ENCODE assay signal across 23 mouse cellular contexts in the genomic region with DNA sequence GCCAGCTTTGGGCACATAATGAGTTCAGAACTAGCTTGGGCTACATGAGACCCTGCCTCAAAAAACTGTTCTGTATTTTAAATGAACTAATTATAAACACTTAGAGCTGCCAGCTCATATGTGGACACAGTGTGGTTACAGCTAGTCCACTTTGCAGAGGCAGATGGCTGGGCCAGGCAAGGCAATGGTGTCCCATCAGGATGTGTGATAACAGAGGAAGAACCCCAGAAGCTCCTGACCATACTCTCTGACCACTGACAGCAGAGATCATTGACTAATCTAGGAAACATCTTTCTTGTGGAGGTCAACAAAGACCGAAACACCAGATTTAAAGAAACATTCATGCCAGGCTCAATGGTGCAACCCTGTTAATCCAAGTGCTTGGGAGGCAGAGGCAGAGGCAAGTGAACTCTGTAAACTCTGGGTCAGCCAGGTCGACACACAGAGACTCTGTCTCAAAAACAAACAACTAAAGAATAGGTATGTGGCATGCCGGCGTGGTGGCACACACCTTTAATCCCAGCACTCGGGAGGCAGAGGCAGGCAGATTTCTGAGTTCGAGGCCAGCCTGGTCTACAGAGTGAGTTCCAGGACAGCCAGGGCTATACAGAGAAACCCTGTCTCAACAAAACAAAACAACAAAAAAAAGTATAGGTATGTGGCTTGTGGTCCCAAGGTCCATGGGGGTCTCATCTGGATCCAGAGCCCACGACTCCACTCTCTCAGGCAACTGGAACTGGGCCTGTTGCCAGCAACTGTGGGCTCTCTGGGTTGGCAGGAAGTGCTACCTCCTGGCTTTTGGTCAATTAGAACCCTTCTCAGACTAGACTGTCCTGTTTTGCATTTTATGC. TPM values are rescaled to one million over a fixed set of nuclear protein-coding genes. Genes with fewer than 3 reads are reported as not detected.
DNase-seq lines count a peak whose midpoint lies in the region; ATAC-seq and TF ChIP-seq lines count a peak whose summit lies in the region.
"Had no signal": no experiment of that assay in that cellular context is flagged by ENCODE, and none has a peak within 500 bp of the region (broad histone marks: within the 10 kb centered on the region; RNA-seq: fewer than 3 reads in every experiment).

No protein-coding gene starts in this region.

- peak; percentile 72 for ATAC-seq in granulocyte monocyte progenitor cell, adult 5-6 weeks (replicated peaks; ENCODE audit: poor library complexity, severe bottlenecking)
- ATAC-seq: CD4-positive, CD25-positive, alpha-beta regulatory T cell, adult 4 months; forebrain, embryonic 16.5 days; hindbrain, embryonic 16.5 days; midbrain, embryonic 16.5 days had no signal

- WGBS in liver, adult 2 months, result 29% methylated on average over 7 of the region's 7 CpGs
- 52% methylated on average over 7 of the region's 7 CpGs for WGBS in bone marrow, adult 2 months
- 74% methylated on average over 7 of the region's 7 CpGs for WGBS in lung, adult 2 months

- no peaks in the 10 kb centered on the region for H3K27me3 ChIP-seq in liver, adult 2 months (ENCODE audit: control insufficient read depth, insufficient read depth, low read length)
- H3K27me3 ChIP-seq: embryonic facial prominence, embryonic 12.5 days; heart, embryonic 12.5 days; limb, embryonic 13.5 days; lung, embryonic 15.5 days had no signal

- peak; percentile 94 for DNase-seq in liver, adult 2 months (ENCODE audit: extremely low read depth, low read depth, low spot score)
- no peak for DNase-seq in liver
- DNase-seq in natural killer cell, adult 2 months (ENCODE audit: low spot score in 2 of 2), result peak; percentile 33 to 64
- DNase-seq in lung, adult 2 months, result no peak
- DNase-seq in layer of hippocampus, adult 11-12 months (ENCODE audit: low spot score), result no peak
- DNase-seq: adrenal gland, adult 2 months; cerebellum, adult 2 months; kidney, adult 11 months; right cerebral cortex, postnatal 14 days had no signal

- H3K79me2 ChIP-seq in liver, adult 2 months (ENCODE audit: control insufficient read depth, insufficient read depth, low read length), result peaks cover 37% of the 10 kb centered on the region; the same call in 1 of the 2 replicates

- H3K9ac ChIP-seq in liver, adult 2 months (ENCODE audit: low read depth, low read length), result no peak overlapping the region
- H3K9ac ChIP-seq: embryonic facial prominence, embryonic 12.5 days; heart, embryonic 12.5 days; limb, embryonic 13.5 days; lung, embryonic 15.5 days had no signal

- no peak overlapping the region for H3K4me3 ChIP-seq in liver, adult 2 months (ENCODE audit: insufficient read depth, low read depth, low read length)
- no peak overlapping the region for H3K4me3 ChIP-seq in bone marrow, adult 2 months (replicated peaks; ENCODE audit: control insufficient read depth, low read depth, low read length)
- no peak overlapping the region for H3K4me3 ChIP-seq in lung, adult 2 months (replicated peaks; ENCODE audit: extremely low read depth, low read depth, low read length)
- H3K4me3 ChIP-seq: embryonic facial prominence, embryonic 12.5 days; heart, embryonic 12.5 days; limb, embryonic 13.5 days; lung, embryonic 15.5 days; megakaryocyte, embryonic 14.5 days had no signal

- no peak for TF ChIP-seq POLR2A in liver, adult 2 months (IDR thresholded peaks at IDR 0.05; ENCODE audit: extremely low read depth, insufficient read depth, low read length)
- no peak for TF ChIP-seq POLR2A in bone marrow, adult 2 months (IDR thresholded peaks at IDR 0.05; ENCODE audit: borderline replicate concordance, control insufficient read depth, low read depth, low read length)
- no peak for TF ChIP-seq POLR2A in lung, adult 2 months (IDR thresholded peaks at IDR 0.05; ENCODE audit: borderline replicate concordance, extremely low read depth, low read depth, low read length)

- H3K27ac ChIP-seq in liver, adult 2 months (replicated peaks; ENCODE audit: insufficient read depth, low read depth, low read length), result peak overlapping the region; percentile 69
- H3K27ac ChIP-seq in bone marrow, adult 2 months (ENCODE audit: control insufficient read depth, insufficient read depth, low read depth, low read length, poor library complexity), result peak overlapping the region; percentile 60
- H3K27ac ChIP-seq: embryonic facial prominence, embryonic 12.5 days; limb, embryonic 13.5 days; lung, embryonic 15.5 days had no signal

- peaks cover 12% of the 10 kb centered on the region; the same call in 1 of the 2 replicates for H3K36me3 ChIP-seq in liver, adult 2 months (ENCODE audit: control insufficient read depth, insufficient read depth, low read length)
- H3K36me3 ChIP-seq: embryonic facial prominence, embryonic 12.5 days; heart, embryonic 12.5 days; limb, embryonic 13.5 days; lung, embryonic 15.5 days had no signal

- no peak for TF ChIP-seq CTCF in liver, adult 2 months (IDR thresholded peaks at IDR 0.05; ENCODE audit: low read depth, low read length)
- TF ChIP-seq CTCF in bone marrow, adult 2 months (IDR thresholded peaks at IDR 0.05; ENCODE audit: control insufficient read depth, insufficient read depth, low read length), result no peak
- no peak for TF ChIP-seq CTCF in lung, adult 2 months (IDR thresholded peaks at IDR 0.05; ENCODE audit: insufficient read depth, low read length)

- H3K4me1 ChIP-seq in liver, adult 2 months (ENCODE audit: control insufficient read depth, insufficient read depth, low read length), result peaks cover 31% of the 10 kb centered on the region
- peaks cover 6% of the 10 kb centered on the region; the same call in 1 of the 2 replicates for H3K4me1 ChIP-seq in bone marrow, adult 2 months (ENCODE audit: control insufficient read depth, insufficient read depth, low read length)
- peaks cover 2% of the 10 kb centered on the region for H3K4me1 ChIP-seq in lung, adult 2 months (ENCODE audit: control insufficient read depth, insufficient read depth, low read length)
- H3K4me1 ChIP-seq: embryonic facial prominence, embryonic 12.5 days; heart, embryonic 12.5 days; limb, embryonic 13.5 days had no signal

RNA-seq across cellular contexts. Expression of gene Irak2, which starts 11.3 kb away (rescaled TPM):
- total RNA-seq in liver, adult 2 months (2014; rRNA removed), result 18.2 and 20.7 TPM in 2 replicates
- polyA plus RNA-seq in liver, adult 2 months (2012; rRNA removed), result 30.8 and 36.1 TPM in 2 replicates
- 10.0 and 11.9 TPM in 2 replicates for polyA plus RNA-seq in bone marrow, adult 2 months (2011; ENCODE audit: insufficient read depth, insufficient read length, low replicate concordance, missing spikeins)
- total RNA-seq in granulocyte monocyte progenitor cell, adult 5-6 weeks (2014; fragmentation: Nextera tagmentation), result 6.7 and 9.5 TPM in 2 replicates
- total RNA-seq in granulocyte monocyte progenitor cell, adult 5-6 weeks (2017), result 6.4 and 17.5 TPM in 2 replicates
- 48.8 and 53.8 TPM in 2 replicates for polyA plus RNA-seq in lung, adult 2 months (2012; rRNA removed)

RNA-seq across cellular contexts. Expression of gene Vhl, which starts 25.8 kb away (rescaled TPM):
- 7.2 and 9.1 TPM in 2 replicates for total RNA-seq in liver, adult 2 months (2014; rRNA removed)
- polyA plus RNA-seq in liver, adult 2 months (2012; rRNA removed), result 12.1 and 14.0 TPM in 2 replicates
- 38.5 and 66.7 TPM in 2 replicates for polyA plus RNA-seq in bone marrow, adult 2 months (2011; ENCODE audit: insufficient read depth, insufficient read length, low replicate concordance, missing spikeins)
- 15.7 and 24.6 TPM in 2 replicates for total RNA-seq in granulocyte monocyte progenitor cell, adult 5-6 weeks (2014; fragmentation: Nextera tagmentation)
- 11.0 and 11.3 TPM in 2 replicates for total RNA-seq in granulocyte monocyte progenitor cell, adult 5-6 weeks (2017)
- 16.5 and 25.9 TPM in 2 replicates for polyA plus RNA-seq in lung, adult 2 months (2012; rRNA removed)

RNA-seq across cellular contexts. Expression of gene Brk1, which starts 45.0 kb away (rescaled TPM):
- total RNA-seq in liver, adult 2 months (2014; rRNA removed), result 70.3 and 76.0 TPM in 2 replicates
- polyA plus RNA-seq in liver, adult 2 months (2012; rRNA removed), result 75.9 and 80.3 TPM in 2 replicates
- 65.5 and 112 TPM in 2 replicates for polyA plus RNA-seq in bone marrow, adult 2 months (2011; ENCODE audit: insufficient read depth, insufficient read length, low replicate concordance, missing spikeins)
- 223 and 247 TPM in 2 replicates for total RNA-seq in granulocyte monocyte progenitor cell, adult 5-6 weeks (2014; fragmentation: Nextera tagmentation)
- total RNA-seq in granulocyte monocyte progenitor cell, adult 5-6 weeks (2017), result 96.6 and 108 TPM in 2 replicates
- 101 and 184 TPM in 2 replicates for polyA plus RNA-seq in lung, adult 2 months (2012; rRNA removed)

RNA-seq across cellular contexts. Expression of gene Tatdn2, which starts 47.3 kb away (rescaled TPM):
- 15.0 and 19.9 TPM in 2 replicates for total RNA-seq in liver, adult 2 months (2014; rRNA removed)
- polyA plus RNA-seq in liver, adult 2 months (2012; rRNA removed), result 15.6 and 16.7 TPM in 2 replicates
- 61.3 and 112 TPM in 2 replicates for polyA plus RNA-seq in bone marrow, adult 2 months (2011; ENCODE audit: insufficient read depth, insufficient read length, low replicate concordance, missing spikeins)
- total RNA-seq in granulocyte monocyte progenitor cell, adult 5-6 weeks (2014; fragmentation: Nextera tagmentation), result 32.5 and 43.1 TPM in 2 replicates
- 111 and 115 TPM in 2 replicates for total RNA-seq in granulocyte monocyte progenitor cell, adult 5-6 weeks (2017)
- 21.0 and 24.5 TPM in 2 replicates for polyA plus RNA-seq in lung, adult 2 months (2012; rRNA removed)

RNA-seq across cellular contexts. Expression of gene Fancd2os, which starts 49.1 kb away (rescaled TPM):
- total RNA-seq in liver, adult 2 months (2014; rRNA removed), result not detected in 2 replicates
- not detected in 2 replicates for polyA plus RNA-seq in liver, adult 2 months (2012; rRNA removed)
- not detected in 2 replicates for polyA plus RNA-seq in bone marrow, adult 2 months (2011; ENCODE audit: insufficient read depth, insufficient read length, low replicate concordance, missing spikeins)
- not detected in 2 replicates for total RNA-seq in granulocyte monocyte progenitor cell, adult 5-6 weeks (2014; fragmentation: Nextera tagmentation)
- total RNA-seq in granulocyte monocyte progenitor cell, adult 5-6 weeks (2017), result not detected in 2 replicates
- polyA plus RNA-seq in lung, adult 2 months (2012; rRNA removed), result not detected in 2 replicates
- total RNA-seq: heart, postnatal 25 days had no signal
- polyA plus RNA-seq: CD4-positive, CD25-positive, alpha-beta regulatory T cell, adult 4 months; cerebellum, adult 2 months; forebrain, embryonic 16.5 days; gonadal fat pad, adult 2 months; heart, embryonic 12.5 days; limb, embryonic 13.5 days; lung, embryonic 15.5 days; midbrain, embryonic 16.5 days; neural tube, embryonic 11.5 days had no signal

Comparison
In these comparisons a context has a peak if more than half of its experiments do, and no peak if none do; other contexts are left out.
1. DNase-seq: peak in liver, adult 2 months (single experiment) and natural killer cell, adult 2 months (2 of 2); none in liver (single experiment), lung, adult 2 months (single experiment) and layer of hippocampus, adult 11-12 months (single experiment).